Mouse (Mus musculus): Measurements from ENCODE around the gene Il20rb.

The Il20rb gene

GRCm38 (mm10) chr9:100419644-100420043 is 66.9 kb downstream of the Il20rb start:
- DNase-seq (ENCODE audit: low read depth) = no peak

DNA sequence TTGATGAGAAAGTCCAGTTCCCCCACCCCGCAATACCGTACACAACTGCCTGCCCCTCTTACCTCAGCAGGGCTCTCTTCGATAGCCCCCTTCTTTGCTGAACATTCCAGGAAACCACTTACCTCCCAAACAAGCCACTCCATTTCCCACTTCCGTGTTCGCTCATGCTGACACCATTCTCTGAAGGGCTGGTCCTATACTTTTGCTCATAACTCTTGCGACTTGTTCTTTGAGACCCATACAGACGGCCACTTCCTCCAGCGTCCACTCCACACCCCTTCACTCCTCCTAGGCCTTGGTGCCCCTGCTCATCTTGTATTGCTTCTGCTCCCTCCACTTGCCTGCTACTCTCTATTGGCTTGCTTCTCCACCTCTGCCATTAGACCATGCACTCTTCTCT is 67.5 kb downstream of the Il20rb start:
- DNase-seq (ENCODE audit: low read depth) = no peak

DNA sequence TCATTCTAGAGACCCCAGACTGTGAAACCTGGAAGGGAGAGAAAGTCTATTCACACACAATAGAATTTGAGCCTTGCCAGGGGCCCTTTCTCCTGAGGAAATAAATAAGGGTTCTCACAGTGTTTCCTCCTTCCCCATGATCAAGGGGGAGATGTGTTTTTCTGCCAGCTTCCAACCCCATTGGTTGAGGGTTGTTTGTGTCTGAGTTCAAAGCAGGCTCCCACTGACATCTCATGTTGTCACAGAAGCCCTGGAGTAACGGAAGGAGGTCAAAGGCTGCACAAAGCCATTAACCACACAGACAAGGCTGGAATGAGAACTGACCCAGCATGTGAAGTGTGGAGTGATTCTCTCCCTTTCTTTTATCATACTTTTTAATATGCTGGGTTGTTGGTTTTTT is 69.8 kb downstream of the Il20rb start:
- no peak for DNase-seq (ENCODE audit: low read depth)

- DNase-seq (ENCODE audit: low read depth) = no peak
Observed at GRCm38 (mm10) chr9:100416299-100416698, 70.3 kb downstream of the Il20rb start.

DNA sequence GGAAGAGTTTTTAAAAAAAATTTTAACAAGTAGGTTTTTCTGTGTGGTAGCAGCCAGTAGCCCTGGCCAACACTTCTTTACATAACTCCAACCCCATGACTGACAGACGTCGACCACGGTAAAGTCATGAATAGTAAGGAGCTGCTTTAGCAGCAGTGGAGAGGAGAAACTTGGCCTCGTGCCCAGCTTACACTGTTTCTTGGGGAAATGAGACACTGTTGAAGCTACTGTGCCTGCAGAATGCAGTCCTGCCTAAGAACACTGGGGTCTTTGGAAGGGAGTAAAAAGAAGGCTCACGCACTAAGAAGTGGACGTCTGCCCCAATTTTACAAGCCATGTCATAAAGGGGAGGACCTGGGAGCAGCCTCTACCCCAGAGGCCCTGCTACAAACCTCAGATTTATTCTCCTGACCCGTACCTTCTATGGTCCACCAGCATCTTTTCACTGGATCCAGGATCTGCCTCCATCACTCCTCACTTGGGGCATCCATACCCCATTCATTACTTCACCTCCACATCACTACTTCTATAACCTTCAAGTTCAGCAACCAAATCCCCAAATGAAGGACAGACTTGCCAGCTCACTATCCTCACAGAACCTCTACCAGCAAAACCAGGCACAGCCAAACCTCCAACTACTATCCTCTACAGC is 71.1 kb downstream of the Il20rb start:
- DNase-seq (ENCODE audit: low read depth) = peak; percentile 48
